Mouse (Mus musculus) small intestine, adult 2 months (tissue): Measurements from ENCODE around the gene Zdhhc9. TPM values are rescaled to one million over a fixed set of nuclear protein-coding genes. Genes with fewer than 3 reads are reported as not detected.
"Not testable (repeated sequence)": the region's sequence is repeated elsewhere in the genome, so short reads cannot be mapped to it uniquely, and the experiment has no call there.

Experiments used
- H3K27ac ChIP-seq: fragments of 200-500 bp; 2 replicates; pipeline ENCODE4 v1.5.1; 2012; ENCODE audit warnings: low read depth, low read length, control low read depth, inconsistent platforms; ENCODE audit not compliant: insufficient read depth
- H3K27me3 ChIP-seq: fragments of 200-500 bp; 2 replicates; pipeline ENCODE4 v1.6.1; 2012; ENCODE audit warnings: mild to moderate bottlenecking, moderate library complexity, low read length, inconsistent platforms; ENCODE audit not compliant: control insufficient read depth, insufficient read depth
- H3K36me3 ChIP-seq: fragments of 200-500 bp; 2 replicates; pipeline ENCODE4 v1.6.1; 2012; ENCODE audit warnings: mild to moderate bottlenecking, low read length, control low read depth, inconsistent platforms; ENCODE audit not compliant: control insufficient read depth, insufficient read depth
- H3K4me1 ChIP-seq: fragments of 200-500 bp; 2 replicates; pipeline ENCODE4 v1.6.1; 2012; ENCODE audit warnings: low read length, inconsistent platforms, mixed read lengths; ENCODE audit not compliant: control insufficient read depth, insufficient read depth, insufficient read length
- H3K4me3 ChIP-seq: fragments of 200-500 bp; 2 replicates; pipeline ENCODE4 v1.5.1; 2012; ENCODE audit warnings: low read depth, mild to moderate bottlenecking, control low read depth, inconsistent platforms, low read length, moderate library complexity
- CTCF ChIP-seq: fragments of 200-500 bp; IDR thresholded peaks from 2 replicates; pipeline ENCODE4 v1.5.1; 2012; ENCODE audit warnings: low read depth, mild to moderate bottlenecking, control low read depth, inconsistent platforms, low read length, moderate library complexity, mixed read lengths; ENCODE audit not compliant: insufficient replicate concordance, insufficient read length; ENCODE audit errors: extremely low read depth
- POLR2A ChIP-seq: fragments of 200-500 bp; IDR thresholded peaks from 2 replicates; pipeline ENCODE4 v1.6.1; 2012; ENCODE audit warnings: low read depth, mild to moderate bottlenecking, control low read depth, inconsistent platforms, low read length, moderate library complexity
- WGBS: fragments of 180-500 bp; shearing (Covaris S2); methylation state at CpG from one replicate; pipeline ENCODE4 v1.1.7; 2018; 5-methylcytosine and 5-hydroxymethylcytosine counted together
- polyA plus RNA-seq: library from polyadenylated mRNA; depleted of rRNA; stranded (reverse); fragments of >200 nt; gene quantifications from 2 replicates; pipeline ENCODE4 v1.2.3, GENCODE M21; 2012

The Zdhhc9 gene
- polyA plus RNA-seq, 1 experiment: 36.2 TPM

DNA sequence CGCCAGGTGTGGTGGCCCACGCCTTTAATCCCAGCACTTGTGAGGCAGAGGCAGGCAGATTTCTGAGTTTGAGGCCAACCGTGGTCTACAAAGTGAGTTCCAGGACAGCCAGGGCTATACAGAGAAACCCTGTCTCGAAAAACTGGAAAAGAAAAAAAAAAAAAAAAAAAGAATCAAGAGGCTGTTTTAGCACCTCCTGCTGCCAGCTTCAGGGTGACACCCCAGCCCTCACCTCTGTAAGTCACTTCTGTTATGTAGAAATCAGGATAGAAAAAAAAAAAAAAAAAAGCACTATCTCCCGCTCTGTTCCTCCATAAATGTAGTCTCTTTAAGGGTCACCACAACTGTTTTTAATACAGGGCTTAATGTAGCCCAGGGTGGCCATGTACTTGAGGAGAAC lies 10.8 kb upstream of the Zdhhc9 start:
- WGBS: 83% methylated on average over 5 of the region's 5 CpGs
- TF ChIP-seq CTCF: no peak
- no peak for TF ChIP-seq POLR2A
- no peaks in the 10 kb centered on the region for H3K4me1 ChIP-seq

DNA sequence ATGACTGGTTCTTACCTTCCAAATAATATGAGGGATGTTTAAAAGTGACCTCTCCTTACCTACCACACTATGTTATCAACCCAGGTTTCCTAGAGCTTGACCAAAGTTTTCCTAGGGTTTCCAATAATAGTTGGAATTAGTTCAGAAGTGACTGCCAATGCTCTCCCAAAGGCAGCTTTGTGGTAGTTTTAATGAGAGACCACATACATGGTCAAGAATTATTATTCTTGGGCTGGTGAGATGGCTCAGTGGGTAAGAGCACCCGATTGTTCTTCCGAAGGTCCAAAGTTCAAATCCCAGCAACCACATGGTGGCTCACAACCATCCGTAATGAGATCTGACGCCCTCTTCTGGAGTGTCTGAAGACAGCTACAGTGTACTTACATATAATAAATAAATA lies 1.1 kb upstream of the Zdhhc9 start:
- not testable (repeated sequence) for H3K36me3 ChIP-seq, H3K27me3 ChIP-seq, H3K4me1 ChIP-seq, H3K4me3 ChIP-seq, H3K27ac ChIP-seq
- 67% methylated on average over 4 of the region's 4 CpGs for WGBS

More for the DNA sequence above, 10.8 kb upstream of the Zdhhc9 start:
- H3K4me3 ChIP-seq: no peak overlapping the region
- no peaks in the 10 kb centered on the region for H3K36me3 ChIP-seq
- no peak overlapping the region for H3K27ac ChIP-seq
- H3K27me3 ChIP-seq: no peaks in the 10 kb centered on the region

DNA sequence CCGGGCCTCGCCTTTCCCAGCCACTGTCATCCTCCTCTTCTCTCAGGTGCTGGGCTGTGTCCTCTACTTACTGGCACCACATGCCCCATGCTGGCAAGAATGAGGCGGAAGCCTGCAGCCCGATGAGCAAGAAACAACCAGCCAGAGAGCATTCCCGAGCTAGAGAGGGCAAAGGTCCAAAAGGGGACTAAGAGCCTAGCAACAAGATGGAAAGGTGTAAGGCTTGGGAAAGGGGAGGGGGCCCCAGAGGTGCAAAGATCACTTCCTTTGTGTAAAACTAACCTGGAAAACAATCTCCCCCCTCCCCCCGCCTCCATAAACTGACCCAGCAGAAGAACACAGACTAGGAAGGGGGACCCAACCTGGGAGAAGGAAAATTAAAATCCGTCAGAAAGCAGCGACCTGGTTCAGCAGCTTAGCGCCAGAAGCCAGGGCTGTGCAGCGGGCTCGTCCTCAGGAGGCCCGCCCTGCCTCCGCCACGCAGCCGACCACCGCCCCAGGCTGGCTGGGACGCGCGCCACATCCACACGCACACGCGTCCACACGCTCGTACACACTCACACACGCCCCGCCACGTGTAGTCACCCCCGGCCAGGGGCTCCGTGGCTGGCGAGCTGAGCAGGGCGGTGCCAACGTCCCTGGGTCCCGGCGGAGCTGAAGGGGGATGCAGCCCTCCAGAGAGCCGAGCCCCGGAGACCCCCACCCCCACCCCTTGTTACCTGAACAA lies 754 bp downstream of the Zdhhc9 start:
- no peaks in the 10 kb centered on the region for H3K36me3 ChIP-seq
- 9% methylated on average over 35 of the region's 36 CpGs for WGBS
- peak overlapping the region; percentile 76 for H3K4me3 ChIP-seq
- H3K27me3 ChIP-seq: no peaks in the 10 kb centered on the region
- H3K4me1 ChIP-seq: peaks cover 3% of the 10 kb centered on the region; the same call in 1 of the 2 replicates
- TF ChIP-seq POLR2A: no peak
- H3K27ac ChIP-seq: peak overlapping the region; percentile 92

DNA sequence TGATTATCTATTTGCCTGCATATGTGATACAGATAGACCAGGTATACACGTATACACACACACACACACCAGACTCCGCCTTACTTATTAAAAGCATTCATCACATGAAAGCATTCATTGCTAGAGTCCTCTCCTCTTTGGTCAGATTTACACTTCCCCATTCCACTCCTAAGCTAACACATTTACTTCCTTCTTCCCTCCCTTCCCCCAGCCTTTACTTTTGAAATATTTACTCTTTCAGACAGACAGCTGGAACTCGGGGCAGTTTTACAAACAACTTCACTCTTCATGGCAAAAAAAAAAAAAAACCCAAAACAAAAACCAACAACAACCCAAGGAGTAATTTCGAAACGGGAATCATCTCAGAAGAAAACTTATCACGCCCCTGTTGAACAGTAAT lies 4.2 kb downstream of the Zdhhc9 start:
- no peak for TF ChIP-seq CTCF
- TF ChIP-seq POLR2A: no peak
- H3K4me3 ChIP-seq: no peak overlapping the region
- no peaks in the 10 kb centered on the region for H3K27me3 ChIP-seq
- WGBS: 21% methylated on average over 6 of the region's 6 CpGs
- peaks cover 17% of the 10 kb centered on the region; the same call in 1 of the 2 replicates for H3K4me1 ChIP-seq
- H3K36me3 ChIP-seq: peaks cover 6% of the 10 kb centered on the region; the same call in 1 of the 2 replicates
- H3K27ac ChIP-seq: peak overlapping the region; percentile 40; the same call in 1 of the 2 replicates

GRCm38 (mm10) chrX:48203763-48204162 lies 4.9 kb downstream of the Zdhhc9 start:
- peaks cover 17% of the 10 kb centered on the region; the same call in 1 of the 2 replicates for H3K4me1 ChIP-seq
- H3K27ac ChIP-seq: peak overlapping the region; percentile 36
- no peak overlapping the region for H3K4me3 ChIP-seq
- TF ChIP-seq CTCF (no peak), POLR2A (no peak)
- 60% methylated on average over 7 of the region's 7 CpGs for whole genome bisulfite sequencing
- H3K27me3 ChIP-seq: no peaks in the 10 kb centered on the region
- peaks cover 6% of the 10 kb centered on the region; the same call in 1 of the 2 replicates for H3K36me3 ChIP-seq

- H3K27ac ChIP-seq: peak overlapping the region; percentile 36
- H3K27me3 ChIP-seq: no peaks in the 10 kb centered on the region
- TF ChIP-seq POLR2A (no peak), CTCF (no peak)
- WGBS: 36% methylated on average over 4 of the region's 4 CpGs
- H3K4me3 ChIP-seq: no peak overlapping the region
- peaks cover 17% of the 10 kb centered on the region; the same call in 1 of the 2 replicates for H3K4me1 ChIP-seq
- H3K36me3 ChIP-seq: peaks cover 6% of the 10 kb centered on the region; the same call in 1 of the 2 replicates
Observed at GRCm38 (mm10) chrX:48202995-48203394, 5.7 kb downstream of the Zdhhc9 start.

DNA sequence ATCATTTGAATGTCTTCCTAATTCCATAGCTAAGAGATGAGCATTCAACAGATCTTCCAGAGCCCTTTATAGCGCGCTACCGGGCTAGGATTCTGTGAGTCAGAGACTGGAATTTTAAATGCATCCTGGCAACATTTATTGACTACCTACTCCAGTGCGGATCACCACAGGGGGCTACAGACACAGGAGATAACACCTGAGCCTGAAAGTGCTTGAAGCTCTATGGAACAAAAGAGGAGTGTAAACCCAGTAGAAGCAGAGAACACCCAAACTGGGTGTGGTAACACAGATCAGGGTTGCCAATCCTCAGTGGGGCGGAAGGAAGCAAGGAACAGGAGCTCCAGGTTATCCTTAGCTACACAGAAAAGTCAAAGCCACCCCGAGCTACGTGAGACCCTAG lies 6.2 kb downstream of the Zdhhc9 start:
- TF ChIP-seq POLR2A (no peak), CTCF (no peak)
- 80% methylated on average over 7 of the region's 7 CpGs for WGBS
- H3K36me3 ChIP-seq: peaks cover 6% of the 10 kb centered on the region; the same call in 1 of the 2 replicates
- no peaks in the 10 kb centered on the region for H3K27me3 ChIP-seq
- H3K4me3 ChIP-seq: no peak overlapping the region
- H3K4me1 ChIP-seq: peaks cover 17% of the 10 kb centered on the region; the same call in 1 of the 2 replicates
- H3K27ac ChIP-seq: peak overlapping the region; percentile 35; the same call in 1 of the 2 replicates
